Mouse (Mus musculus): ENCODE data around the gene Rhox3a. TPM values are rescaled to one million over a fixed set of nuclear protein-coding genes. Genes with fewer than 3 reads are reported as not detected.
"Not testable (repeated sequence)": the region's sequence is repeated elsewhere in the genome, so short reads cannot be mapped to it uniquely, and the experiment has no call there.

Rhox3a gene
- not detected in 2 replicates for polyA plus RNA-seq (2015; fragmentation: Nextera tagmentation; extraction: Ambion mirVana)

DNA sequence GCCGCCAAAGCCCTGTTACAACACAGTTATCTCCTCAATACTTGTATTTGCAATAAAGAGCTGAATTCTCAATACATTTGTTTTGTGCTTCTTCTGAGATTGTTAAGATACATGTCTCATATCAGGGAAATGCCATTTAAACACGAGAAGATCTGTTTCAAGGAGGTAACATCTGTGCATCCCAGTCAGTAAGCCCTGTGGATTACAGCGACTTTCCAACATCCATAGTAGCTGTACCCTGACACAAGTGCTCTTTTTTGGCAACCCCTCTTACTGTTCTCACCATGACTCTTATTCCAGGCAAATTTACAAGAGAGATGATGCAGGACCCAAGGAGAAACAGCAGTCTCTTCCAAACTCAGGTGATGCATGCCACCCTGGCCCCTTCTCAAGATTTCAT, at the start of gene Rhox3a:
TSS of gene Rhox3a (plus strand) at position 301 of the 400 bp plus-strand sequence.
- WGBS (ENCODE audit: insufficient replicate concordance) = 100% methylated on average over 1 of the region's 3 CpGs
- H3K9ac ChIP-seq (ENCODE audit: low read depth, low read length); H3K4me3 ChIP-seq (ENCODE audit: low read depth, low read length); H3K27me3 ChIP-seq (ENCODE audit: control insufficient read depth, insufficient read depth, low read depth, low read length); H3K27ac ChIP-seq (ENCODE audit: low read length); H3K36me3 ChIP-seq (ENCODE audit: control insufficient read depth, insufficient read depth); H3K4me1 ChIP-seq (ENCODE audit: control insufficient read depth, low read depth, low read length); H3K4me2 ChIP-seq (ENCODE audit: low read depth, low read length); H3K9me3 ChIP-seq (replicated peaks; ENCODE audit: control insufficient read depth, low read length); ATAC-seq (ENCODE audit: low read depth): not testable (repeated sequence)

DNA sequence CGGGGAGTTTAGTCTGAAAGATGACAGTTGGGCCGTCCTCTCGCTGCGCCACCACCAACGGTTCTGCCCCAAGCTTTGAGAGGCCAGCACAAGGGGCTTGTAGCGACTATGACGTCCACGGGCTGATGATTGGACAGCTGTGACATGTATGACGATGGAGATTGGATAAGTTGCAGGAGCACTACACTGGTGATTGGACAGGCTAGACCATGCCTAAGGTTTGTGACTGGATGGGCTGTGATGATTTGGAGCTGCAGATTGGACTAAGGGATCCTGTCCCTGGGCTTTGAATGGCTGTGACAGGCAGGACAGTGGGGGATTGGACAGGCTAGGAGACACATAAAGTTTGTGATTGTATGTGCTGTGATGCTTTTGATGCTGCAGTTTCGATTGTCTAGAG, 38.8 kb upstream of the Rhox3a start, which contains the start of gene Gm9:
TSS of gene Gm9 (minus strand) at position 101 of the 400 bp plus-strand sequence.
- H3K36me3 ChIP-seq (ENCODE audit: control insufficient read depth, insufficient read depth) = no peaks in the 10 kb centered on the region
- H3K4me3 ChIP-seq (ENCODE audit: low read depth, low read length) = no peak within 1 kb of the TSS
- H3K4me1 ChIP-seq (ENCODE audit: control insufficient read depth, low read depth, low read length) = no peaks in the 10 kb centered on the region
- no peak for ATAC-seq (ENCODE audit: low read depth)
- no peak within 1 kb of the TSS for H3K4me2 ChIP-seq (ENCODE audit: low read depth, low read length)
- no peak within 1 kb of the TSS for H3K9ac ChIP-seq (ENCODE audit: low read depth, low read length)
- H3K27me3 ChIP-seq (ENCODE audit: control insufficient read depth, insufficient read depth, low read depth, low read length) = no peaks in the 10 kb centered on the region
- H3K27ac ChIP-seq (ENCODE audit: low read length) = no peak within 1 kb of the TSS
- 72% methylated on average over 10 of the region's 10 CpGs for WGBS (ENCODE audit: insufficient replicate concordance)
- H3K9me3 ChIP-seq (replicated peaks; ENCODE audit: control insufficient read depth, low read length) = no peaks in the 10 kb centered on the region

DNA sequence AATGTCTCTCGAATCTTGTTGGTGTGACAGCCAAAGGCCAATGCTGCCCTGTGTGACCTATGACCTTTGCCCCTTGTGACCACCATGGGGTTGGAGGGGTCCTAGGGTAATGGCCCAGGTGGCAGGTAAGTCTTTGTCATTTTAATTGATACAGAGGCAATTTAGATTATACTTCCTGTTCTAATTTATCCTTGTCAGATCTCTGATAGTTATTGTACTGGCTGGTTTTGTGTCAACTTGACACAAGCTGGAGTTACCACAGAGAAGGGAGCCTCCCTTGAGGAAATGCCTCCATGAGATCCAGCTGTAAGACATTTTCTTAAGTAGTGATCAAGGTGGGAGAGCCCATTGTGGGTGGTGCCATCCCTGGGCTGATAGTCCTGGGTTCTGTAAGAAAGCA, 27.6 kb upstream of the Rhox3a start, which contains the start of gene Rhox1:
TSS of gene Rhox1 (minus strand) at position 101 of the 400 bp plus-strand sequence.
- H3K4me2 ChIP-seq (ENCODE audit: low read depth, low read length); H3K9me3 ChIP-seq (replicated peaks; ENCODE audit: control insufficient read depth, low read length); H3K4me1 ChIP-seq (ENCODE audit: control insufficient read depth, low read depth, low read length); H3K27me3 ChIP-seq (ENCODE audit: control insufficient read depth, insufficient read depth, low read depth, low read length); H3K27ac ChIP-seq (ENCODE audit: low read length); ATAC-seq (ENCODE audit: low read depth); H3K36me3 ChIP-seq (ENCODE audit: control insufficient read depth, insufficient read depth); H3K9ac ChIP-seq (ENCODE audit: low read depth, low read length); H3K4me3 ChIP-seq (ENCODE audit: low read depth, low read length): not testable (repeated sequence)
- 34% methylated on average over 1 of the region's 1 CpGs for WGBS (ENCODE audit: insufficient replicate concordance)

DNA sequence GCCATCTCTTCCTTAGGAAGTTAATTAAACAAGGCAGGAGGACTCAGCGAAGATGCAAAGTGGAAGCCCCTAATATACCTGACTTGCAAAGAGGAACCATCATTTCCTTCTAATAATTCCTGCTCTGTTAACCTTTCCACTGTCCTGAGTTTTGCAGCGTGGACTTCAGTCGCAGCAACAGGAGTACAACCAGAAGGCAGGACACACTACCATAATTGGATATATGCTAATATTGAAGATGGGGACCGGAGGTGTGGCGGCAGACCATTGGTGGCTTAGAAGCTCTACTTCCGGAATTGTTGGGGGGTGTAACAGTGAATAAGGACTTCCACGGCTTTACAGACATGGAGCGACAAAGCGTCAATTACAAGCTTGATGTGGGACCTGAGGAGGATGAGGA, 5.0 kb upstream of the Rhox3a start, which contains the start of gene Rhox2a:
TSS of gene Rhox2a (plus strand) at position 301 of the 400 bp plus-strand sequence.
- no CpG with 5 or more reads among the region's 9 CpGs for WGBS (ENCODE audit: insufficient replicate concordance)
- not testable (repeated sequence) for H3K27ac ChIP-seq (ENCODE audit: low read length); H3K36me3 ChIP-seq (ENCODE audit: control insufficient read depth, insufficient read depth); H3K9me3 ChIP-seq (replicated peaks; ENCODE audit: control insufficient read depth, low read length); H3K27me3 ChIP-seq (ENCODE audit: control insufficient read depth, insufficient read depth, low read depth, low read length); H3K4me2 ChIP-seq (ENCODE audit: low read depth, low read length); H3K9ac ChIP-seq (ENCODE audit: low read depth, low read length); ATAC-seq (ENCODE audit: low read depth); H3K4me1 ChIP-seq (ENCODE audit: control insufficient read depth, low read depth, low read length); H3K4me3 ChIP-seq (ENCODE audit: low read depth, low read length)

DNA sequence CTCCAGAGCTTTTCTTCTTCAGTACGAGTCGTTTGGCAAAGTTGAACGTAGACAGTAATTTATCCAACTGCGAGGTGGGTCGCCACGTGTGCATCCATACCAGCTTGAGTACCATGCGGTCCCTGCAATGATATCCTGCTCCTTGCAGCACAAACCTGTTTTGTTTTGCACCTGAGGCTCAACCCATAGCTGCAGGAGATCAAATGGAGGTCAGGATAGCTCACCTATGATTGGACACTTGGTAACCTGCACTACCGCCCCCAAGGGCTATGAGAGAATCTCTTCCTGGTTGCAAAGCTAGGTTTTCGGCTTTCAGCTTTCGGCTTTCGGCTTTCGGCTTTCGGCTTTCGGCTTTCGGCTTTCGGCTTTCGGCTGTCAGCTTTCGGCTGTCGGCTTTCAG, 15.3 kb downstream of the Rhox3a start, which contains the start of gene Rhox4a:
TSS of gene Rhox4a (plus strand) at position 301 of the 400 bp plus-strand sequence.
- not testable (repeated sequence) for H3K9me3 ChIP-seq (replicated peaks; ENCODE audit: control insufficient read depth, low read length); H3K27ac ChIP-seq (ENCODE audit: low read length); H3K27me3 ChIP-seq (ENCODE audit: control insufficient read depth, insufficient read depth, low read depth, low read length); ATAC-seq (ENCODE audit: low read depth); H3K36me3 ChIP-seq (ENCODE audit: control insufficient read depth, insufficient read depth); H3K4me1 ChIP-seq (ENCODE audit: control insufficient read depth, low read depth, low read length); H3K4me2 ChIP-seq (ENCODE audit: low read depth, low read length); H3K4me3 ChIP-seq (ENCODE audit: low read depth, low read length); H3K9ac ChIP-seq (ENCODE audit: low read depth, low read length)
- WGBS (ENCODE audit: insufficient replicate concordance) = 77% methylated on average over 11 of the region's 19 CpGs

Other genes starting within 250 kb of the Rhox3a start
- gene Sowahd, start 201.1 kb upstream of the Rhox3a start, polyA plus RNA-seq (2015; fragmentation: Nextera tagmentation; extraction: Ambion mirVana) = not detected in 2 replicates
- 281 and 327 TPM in 2 replicates for gene Rpl39, start 164.5 kb upstream of the Rhox3a start, polyA plus RNA-seq (2015; fragmentation: Nextera tagmentation; extraction: Ambion mirVana)
- gene Upf3b, start 139.6 kb upstream of the Rhox3a start, polyA plus RNA-seq (2015; fragmentation: Nextera tagmentation; extraction: Ambion mirVana) = 8.9 and 9.7 TPM in 2 replicates
- gene Nkap, start 123.1 kb upstream of the Rhox3a start, polyA plus RNA-seq (2015; fragmentation: Nextera tagmentation; extraction: Ambion mirVana) = 5.1 and 5.4 TPM in 2 replicates
- 0.05 TPM in 1 of 2 replicates, not detected in the other for gene Akap14, start 81.1 kb upstream of the Rhox3a start, polyA plus RNA-seq (2015; fragmentation: Nextera tagmentation; extraction: Ambion mirVana)
- gene Ndufa1, start 58.8 kb upstream of the Rhox3a start, polyA plus RNA-seq (2015; fragmentation: Nextera tagmentation; extraction: Ambion mirVana) = 213 and 241 TPM in 2 replicates
- 2.2 and 2.4 TPM in 2 replicates for gene Rnf113a1, start 58.7 kb upstream of the Rhox3a start, polyA plus RNA-seq (2015; fragmentation: Nextera tagmentation; extraction: Ambion mirVana)
- not detected in 2 replicates for gene Gm9, start 38.9 kb upstream of the Rhox3a start, polyA plus RNA-seq (2015; fragmentation: Nextera tagmentation; extraction: Ambion mirVana)
- not detected in 2 replicates for gene Rhox1, start 27.7 kb upstream of the Rhox3a start, polyA plus RNA-seq (2015; fragmentation: Nextera tagmentation; extraction: Ambion mirVana)
- not detected in 2 replicates for gene Rhox2a, start 4.9 kb upstream of the Rhox3a start, polyA plus RNA-seq (2015; fragmentation: Nextera tagmentation; extraction: Ambion mirVana)
- not detected in 2 replicates for gene Rhox4a, start 15.4 kb downstream of the Rhox3a start, polyA plus RNA-seq (2015; fragmentation: Nextera tagmentation; extraction: Ambion mirVana)
- gene Rhox3a2, start 130.1 kb downstream of the Rhox3a start, polyA plus RNA-seq (2015; fragmentation: Nextera tagmentation; extraction: Ambion mirVana) = not detected in 2 replicates
- gene Rhox4a2, start 140.9 kb downstream of the Rhox3a start, polyA plus RNA-seq (2015; fragmentation: Nextera tagmentation; extraction: Ambion mirVana) = not detected in 2 replicates
- not detected in 2 replicates for gene Rhox2b, start 162.1 kb downstream of the Rhox3a start, polyA plus RNA-seq (2015; fragmentation: Nextera tagmentation; extraction: Ambion mirVana)
- gene Rhox4b, start 182.6 kb downstream of the Rhox3a start, polyA plus RNA-seq (2015; fragmentation: Nextera tagmentation; extraction: Ambion mirVana) = not detected in 2 replicates
- not detected in 2 replicates for gene Rhox2c, start 203.8 kb downstream of the Rhox3a start, polyA plus RNA-seq (2015; fragmentation: Nextera tagmentation; extraction: Ambion mirVana)
- not detected in 2 replicates for gene Rhox3c, start 208.7 kb downstream of the Rhox3a start, polyA plus RNA-seq (2015; fragmentation: Nextera tagmentation; extraction: Ambion mirVana)
- gene Rhox4c, start 230.4 kb downstream of the Rhox3a start, polyA plus RNA-seq (2015; fragmentation: Nextera tagmentation; extraction: Ambion mirVana) = not detected in 2 replicates
- gene Rhox2d, start 243.5 kb downstream of the Rhox3a start, polyA plus RNA-seq (2015; fragmentation: Nextera tagmentation; extraction: Ambion mirVana) = not detected in 2 replicates

All from liver, embryonic 16.5 days (tissue).